Mouse (Mus musculus): Measurements from ENCODE around the gene Stum.
"Not testable (repeated sequence)": the region's sequence is repeated elsewhere in the genome, so short reads cannot be mapped to it uniquely, and the experiment has no call there.

Stum gene

DNA sequence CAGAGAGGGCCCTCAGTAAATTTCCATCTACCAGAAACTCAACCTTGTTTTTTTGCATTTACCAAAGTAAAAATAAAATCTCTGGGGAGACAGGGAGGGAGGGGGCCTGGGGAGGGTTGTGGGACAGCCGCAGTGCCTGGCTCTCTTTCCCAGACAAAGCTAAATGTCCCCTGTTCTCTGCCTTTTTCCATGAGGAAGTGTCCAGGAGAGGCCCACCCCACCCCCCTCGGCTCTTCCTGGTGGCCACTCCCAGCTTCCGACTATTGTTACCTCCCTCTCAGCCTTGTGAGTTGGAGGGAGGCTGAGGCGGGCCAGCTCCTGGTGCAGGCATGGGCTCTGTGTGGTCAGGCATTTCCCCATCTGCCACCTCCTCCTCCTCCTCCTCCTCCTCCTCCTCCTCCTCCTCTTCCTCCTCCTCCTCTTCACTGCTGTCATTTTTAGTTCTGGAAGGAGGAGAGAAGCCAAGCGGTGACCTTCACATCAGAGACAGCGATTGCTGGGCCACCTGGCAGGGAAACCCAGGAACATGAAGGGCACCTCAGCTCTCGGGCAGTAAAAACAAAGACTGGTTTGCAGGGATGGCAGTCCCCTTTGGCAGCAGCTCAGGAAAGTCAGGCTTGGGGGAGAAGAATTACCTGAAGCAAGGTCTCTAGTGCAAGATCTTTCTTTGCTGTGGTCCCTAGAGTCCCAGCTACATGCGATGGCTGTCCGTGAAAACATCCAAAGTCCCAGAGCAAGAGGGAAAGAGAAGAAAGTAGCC, 77.5 kb downstream of the Stum start:
- no peak for DNase-seq (ENCODE audit: low spot score in 2 of 2)

DNA sequence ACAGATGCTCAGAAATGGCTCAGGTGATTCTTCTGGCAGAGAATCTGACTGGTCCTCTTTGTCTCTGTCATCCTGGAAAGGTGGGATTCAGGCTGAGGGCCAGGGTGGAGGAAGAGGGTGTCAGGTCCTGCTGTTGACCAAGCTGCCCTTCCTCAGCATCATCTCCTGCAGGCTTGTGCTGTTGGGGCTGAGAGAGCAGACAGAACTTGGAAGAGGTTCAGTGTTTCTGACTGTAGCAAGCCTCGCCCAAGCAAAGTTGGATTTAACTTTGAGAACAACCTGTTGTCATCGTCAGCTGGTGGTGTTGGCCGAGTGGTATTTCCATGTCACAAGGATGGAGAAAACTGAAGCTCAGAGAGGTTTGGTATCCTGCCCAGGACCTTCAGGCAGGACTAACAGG, 78.6 kb downstream of the Stum start:
- DNase-seq (ENCODE audit: low spot score in 2 of 2) = no peak

DNA sequence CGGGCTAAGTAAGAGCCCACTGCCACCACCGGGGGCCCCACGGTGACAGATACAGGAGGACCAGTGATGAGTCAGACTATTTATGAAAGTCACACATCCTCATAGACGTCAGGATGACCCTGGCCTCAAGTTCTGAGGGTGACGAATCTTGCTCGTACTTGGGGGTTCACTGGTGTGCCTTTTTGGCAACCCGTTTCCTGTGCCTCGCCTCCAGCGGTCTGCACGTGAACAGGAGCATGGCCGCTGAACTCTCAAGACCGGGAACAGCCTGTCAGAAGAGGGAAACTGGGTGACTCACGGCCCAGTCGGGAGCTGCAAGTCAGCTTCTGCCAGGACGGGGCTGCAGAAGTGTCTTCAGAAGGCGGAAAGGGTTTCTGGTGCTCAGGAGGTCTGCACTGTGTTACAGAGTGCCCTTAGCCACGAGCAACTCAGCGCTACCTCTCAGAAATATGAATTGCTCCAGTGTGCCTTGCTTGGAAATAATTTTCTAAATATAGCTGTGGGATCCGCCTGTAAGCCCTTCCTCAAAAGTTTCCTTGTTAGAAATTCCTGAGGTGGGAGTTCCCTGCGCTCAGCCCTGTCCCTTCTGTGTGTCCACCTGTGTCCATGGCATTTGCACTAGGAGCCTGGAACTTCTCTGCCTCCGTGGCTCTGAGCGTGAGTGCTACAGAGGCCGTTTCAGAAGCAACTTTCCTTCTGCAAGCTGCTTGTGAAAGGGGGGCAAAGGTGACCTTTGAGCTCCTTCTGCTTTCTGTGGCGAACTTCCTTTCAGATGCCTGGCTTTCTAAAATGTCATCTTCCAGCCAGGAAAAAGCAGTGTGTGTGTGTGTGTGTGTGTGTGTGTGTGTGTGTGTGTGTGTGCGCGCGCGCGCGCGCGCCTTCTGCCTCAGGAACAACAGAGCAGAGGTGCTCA, 79.4 kb downstream of the Stum start:
- DNase-seq (ENCODE audit: low spot score in 2 of 2) = peak; percentile 58 to 63

DNA sequence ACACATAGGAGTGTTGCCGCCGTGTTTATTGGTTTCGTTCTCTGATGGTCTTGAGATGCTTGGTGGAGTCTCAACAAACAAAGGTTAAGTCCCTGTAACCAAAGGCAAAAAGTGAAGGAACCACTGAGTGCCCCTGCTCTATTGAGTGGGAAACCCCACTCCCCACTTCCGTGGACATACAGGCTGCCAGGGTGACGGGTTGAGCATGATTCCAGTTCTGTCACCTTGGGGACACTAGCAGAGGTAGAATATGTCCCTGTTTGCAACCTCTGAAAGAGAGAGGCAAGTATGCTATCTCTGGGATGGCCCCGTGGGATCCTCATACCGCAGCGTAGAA, 80.0 kb downstream of the Stum start:
- peak in 1 of 2 experiments; percentile 27 for DNase-seq (ENCODE audit: low spot score in 2 of 2)

DNA sequence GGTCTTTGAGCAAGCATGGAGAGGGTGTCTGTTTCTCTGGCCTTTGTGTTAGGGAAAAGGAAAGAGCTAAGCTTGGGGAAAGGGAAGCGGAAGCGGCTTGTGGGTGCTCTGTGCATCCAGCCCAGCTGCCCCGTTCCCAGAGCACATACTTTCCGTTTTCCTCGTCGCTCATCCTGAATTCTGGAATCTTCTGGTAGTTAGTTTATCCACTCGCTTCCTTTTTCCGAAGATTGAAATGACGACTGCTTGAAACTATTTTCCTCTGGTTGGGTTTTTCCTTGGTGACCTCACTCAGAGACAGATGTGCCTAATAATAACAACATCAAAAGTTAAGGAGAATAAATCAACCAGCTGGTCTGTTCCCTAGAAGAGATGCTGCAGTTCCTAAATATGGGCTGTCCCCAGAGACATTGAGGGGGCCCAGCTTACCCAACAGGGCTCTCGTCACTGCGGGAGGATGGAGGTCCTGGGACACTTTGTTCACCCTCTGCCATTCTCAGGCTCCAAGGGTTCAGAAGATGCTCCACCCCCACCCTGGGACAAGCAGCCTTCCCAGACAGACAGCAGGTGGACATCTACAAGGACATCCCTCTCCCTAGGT, 80.7 kb downstream of the Stum start:
- DNase-seq (ENCODE audit: low spot score in 2 of 2) = no peak

DNA sequence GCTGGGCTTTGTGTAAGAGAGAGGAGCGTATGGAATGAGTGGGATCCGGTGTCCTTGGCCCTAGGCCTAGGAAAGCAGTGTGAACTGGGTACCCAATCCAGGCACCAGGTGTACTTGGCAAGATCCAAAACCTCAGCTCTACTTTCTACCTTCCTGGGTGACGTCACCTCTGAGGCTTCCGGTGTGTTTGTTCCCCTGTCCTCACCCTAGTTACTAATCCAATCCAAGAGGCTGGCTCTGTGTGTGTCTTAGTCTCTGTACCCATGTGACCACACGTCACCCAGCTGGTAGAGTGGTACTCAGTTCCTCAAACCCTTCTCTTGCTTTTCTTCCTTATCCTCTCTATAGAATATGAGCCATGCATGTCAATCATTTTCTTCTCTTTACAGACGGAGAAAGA, 81.6 kb downstream of the Stum start:
- DNase-seq (ENCODE audit: low spot score in 2 of 2) = peak; percentile 72 to 77

DNA sequence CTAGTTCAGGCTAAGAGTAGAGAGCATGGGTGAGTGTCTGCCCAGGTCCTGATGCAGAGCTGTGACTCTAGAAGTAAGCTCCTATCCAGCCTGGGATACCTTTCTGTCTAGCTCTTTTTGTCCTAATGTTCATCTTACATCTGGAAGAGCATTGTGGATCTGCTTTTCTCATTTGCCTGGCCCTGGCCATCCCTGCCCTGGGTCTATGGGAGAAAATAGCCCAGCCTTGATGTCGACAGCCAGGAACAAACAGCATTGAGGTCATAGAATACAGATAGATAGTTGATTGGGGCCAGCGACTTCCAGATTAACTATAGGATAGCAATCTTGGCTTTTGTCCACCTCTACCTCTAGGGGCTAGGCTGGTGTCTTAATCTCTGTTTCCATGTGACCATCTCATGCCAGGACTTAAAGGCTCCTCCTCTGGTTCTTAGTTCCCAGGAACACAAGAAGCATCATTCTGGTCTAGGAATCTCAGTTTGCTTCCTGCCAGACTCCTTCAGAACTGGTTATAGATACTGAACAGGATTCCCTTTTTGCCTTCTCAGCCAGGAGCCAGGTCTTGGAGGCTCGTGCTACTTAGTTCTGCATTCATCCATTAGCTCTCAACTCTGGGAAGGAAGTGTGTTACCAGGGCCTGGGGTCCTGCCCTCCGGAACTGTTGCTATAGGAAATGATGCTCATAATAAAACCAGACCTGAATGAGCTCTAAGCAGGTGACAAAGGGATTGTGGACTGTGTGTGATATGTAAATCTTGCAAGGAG, 82.4 kb downstream of the Stum start:
- DNase-seq (ENCODE audit: low spot score in 2 of 2) = no peak

DNA sequence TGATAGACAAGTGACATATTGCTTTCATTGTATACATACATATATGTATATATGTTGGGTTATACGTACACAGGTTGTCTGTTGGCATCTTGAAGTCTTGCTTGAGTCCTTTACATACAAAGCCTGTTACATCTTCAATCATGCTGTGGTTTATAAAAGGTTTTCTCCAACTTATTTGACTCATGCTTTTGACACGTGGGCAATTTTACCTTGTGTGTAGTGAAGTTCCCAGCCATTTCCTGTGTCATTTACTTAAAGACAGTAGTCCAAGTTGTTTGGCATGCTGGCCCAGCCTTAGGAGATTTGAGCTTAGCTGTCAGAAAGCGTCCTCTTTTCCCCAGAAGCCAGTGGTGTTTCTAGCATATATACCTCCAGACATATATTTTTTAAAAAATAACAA, 84.9 kb downstream of the Stum start:
- no peak for DNase-seq (ENCODE audit: low spot score in 2 of 2)

DNA sequence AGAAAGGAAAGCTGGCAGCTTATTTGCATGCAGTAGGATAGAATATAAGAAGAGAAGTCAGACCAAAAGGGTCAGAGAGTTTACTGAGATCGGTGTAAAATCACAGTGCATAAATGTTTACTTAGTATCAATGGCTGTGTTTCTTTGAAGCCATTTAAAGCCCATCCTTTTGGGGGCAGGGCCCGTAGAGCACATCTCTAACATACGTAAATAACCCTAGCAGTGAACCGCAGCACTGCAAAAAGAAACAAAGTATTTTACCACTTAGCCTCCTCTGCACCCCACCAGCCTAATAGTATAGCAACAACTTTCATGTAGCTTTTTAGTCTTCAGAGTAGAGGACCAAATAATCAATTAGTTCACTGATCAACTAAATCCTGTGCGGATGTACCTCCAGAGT, 85.6 kb downstream of the Stum start:
- no peak for DNase-seq (ENCODE audit: low spot score in 2 of 2)

DNA sequence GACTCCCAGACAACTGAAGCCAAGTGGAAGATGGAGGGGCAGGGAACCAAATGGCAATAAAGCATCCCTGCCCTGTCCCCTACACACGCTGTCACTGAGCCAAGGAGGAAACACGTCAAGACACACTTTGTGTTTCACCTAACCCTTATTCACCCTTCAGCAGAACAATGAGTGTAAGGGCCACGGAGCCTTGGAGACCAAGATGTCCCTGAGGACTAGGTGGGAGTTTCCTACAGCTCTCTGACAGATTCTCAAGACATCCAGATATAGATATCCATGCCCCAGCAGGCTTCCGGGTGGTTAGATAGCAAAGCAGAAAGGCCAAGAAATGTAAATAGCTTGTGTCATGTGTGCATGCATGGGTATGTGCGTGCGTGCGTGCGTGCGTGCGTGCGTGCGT, 89.4 kb downstream of the Stum start:
- DNase-seq (ENCODE audit: low spot score in 2 of 2) = no peak

DNA sequence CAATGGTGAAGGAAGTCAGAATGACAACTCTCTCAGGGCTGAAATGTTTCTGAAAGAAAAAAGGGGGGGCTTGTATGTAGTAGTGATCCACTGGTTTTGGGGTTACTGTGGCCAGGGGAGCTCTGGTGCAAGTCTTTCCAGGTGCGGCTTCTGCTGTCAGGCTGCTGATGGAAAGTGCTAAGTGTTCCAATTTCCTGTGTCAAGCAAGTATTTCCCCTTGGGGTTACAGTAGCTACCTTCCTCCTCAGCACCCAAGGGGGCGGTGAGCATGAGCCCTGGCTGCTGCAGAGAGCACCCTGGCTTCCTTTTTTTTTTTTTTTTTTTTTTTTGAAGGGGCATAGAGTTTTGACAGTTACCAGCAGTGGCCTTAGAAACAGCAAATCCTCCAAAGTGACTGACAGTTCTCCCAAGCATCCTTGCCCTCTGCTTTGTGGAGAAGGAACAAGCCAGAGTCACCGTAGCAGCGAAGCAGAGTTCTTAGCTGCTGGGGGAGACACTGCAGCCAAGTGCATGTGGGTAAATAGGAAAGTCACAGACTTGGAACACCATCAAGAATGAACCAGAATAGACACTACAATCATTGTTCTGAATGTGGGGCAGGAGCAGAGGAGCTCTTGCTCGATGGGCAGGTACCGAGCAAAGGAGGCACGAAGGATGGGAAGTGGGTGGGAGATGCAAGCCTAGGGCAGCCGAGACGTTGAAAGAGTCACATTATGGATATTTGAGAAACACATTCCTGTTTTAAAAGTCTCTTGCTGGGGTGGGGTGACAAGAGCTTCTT, 90.1 kb downstream of the Stum start:
- DNase-seq (ENCODE audit: low spot score in 2 of 2) = peak; percentile 85

DNA sequence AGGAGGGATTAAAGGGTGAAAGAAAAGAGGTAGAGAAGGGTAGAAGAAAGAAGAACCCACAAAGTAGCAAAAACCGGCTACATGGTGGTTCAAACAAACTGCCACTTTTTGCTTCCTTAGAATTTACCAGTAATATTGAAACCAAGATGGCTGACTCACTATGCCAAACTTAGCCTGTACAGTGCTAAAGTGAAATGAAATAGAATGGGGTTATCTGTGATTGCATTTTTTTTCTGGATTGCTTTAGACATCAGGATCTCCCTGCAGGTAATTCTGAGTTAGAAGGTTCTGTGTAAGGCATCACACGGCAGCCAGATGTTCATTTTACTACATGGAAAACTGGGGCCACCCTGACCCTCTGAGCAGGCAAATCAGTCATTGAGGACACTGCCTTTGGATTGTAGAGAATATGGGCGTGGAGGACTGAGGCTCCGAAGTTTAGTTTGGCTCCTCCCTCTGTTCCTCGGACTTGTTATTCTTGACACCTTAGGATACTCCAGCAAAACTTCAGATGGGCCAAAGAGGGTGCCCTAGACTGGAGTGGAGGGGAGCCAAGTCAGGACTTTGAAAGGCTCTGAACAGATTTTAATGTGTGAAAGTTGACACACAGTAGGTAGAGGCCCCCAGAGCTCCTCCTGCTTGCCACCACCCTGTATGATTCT, 91.0 kb downstream of the Stum start:
- no peak for DNase-seq (ENCODE audit: low spot score in 2 of 2)

DNA sequence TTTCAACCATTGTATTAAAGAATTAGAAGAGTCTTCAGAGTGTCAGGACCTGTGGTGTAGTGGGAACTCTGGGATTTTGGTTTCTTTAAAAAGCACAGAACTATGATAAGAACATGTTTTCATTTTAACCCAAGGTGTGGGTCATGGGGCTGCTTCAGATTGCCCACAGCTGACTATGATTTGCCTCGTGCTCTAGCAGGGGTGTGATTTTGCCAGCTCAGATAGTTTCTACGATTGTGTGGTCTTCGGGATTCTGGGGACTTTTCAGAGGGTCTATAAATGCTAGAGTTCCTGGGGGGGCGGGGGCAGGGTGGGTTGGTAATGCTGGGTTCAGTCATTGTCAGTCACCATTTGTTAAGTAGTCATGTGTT, 91.7 kb downstream of the Stum start:
- DNase-seq (ENCODE audit: low spot score in 2 of 2) = no peak

DNA sequence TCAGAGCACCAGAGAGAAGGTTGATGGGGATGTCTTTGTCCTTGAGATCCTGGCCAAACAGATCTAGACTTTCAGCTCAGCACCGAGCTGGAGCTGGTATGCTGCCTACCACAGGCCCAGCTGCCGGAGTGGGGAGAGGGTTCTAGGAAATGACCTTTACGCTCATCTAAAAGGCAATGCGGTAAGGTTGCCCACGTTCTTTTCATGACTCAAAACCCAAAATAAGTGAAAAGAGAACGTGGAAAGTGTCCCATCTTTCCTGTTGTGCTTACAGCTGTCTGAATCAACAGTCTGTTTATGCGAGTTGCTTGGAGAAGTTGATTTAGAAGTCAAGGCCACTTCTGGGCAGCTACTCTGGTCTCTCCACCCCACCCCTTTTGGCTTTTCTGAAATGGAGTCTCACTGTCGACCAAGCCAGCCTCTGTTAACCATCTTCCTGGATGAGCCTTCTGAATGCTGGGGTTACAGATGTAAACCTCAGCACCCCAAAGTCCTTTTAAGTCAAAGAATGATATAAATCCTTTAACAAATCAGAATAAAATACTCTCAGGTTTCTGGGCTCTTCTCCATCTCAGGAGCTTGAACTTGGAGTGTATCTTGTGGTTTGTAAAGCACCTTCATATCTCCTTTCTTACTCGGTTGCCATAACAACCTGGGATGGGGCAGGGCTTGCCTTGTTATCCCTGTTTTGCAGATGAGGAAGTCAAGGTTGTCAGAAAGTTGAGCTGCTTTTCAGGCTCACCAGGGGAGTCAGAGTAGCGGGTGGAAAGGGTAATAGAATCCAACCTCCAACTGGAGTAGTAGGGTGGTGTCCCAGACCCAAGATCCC, 92.3 kb downstream of the Stum start:
- DNase-seq (ENCODE audit: low spot score in 2 of 2) = no peak

DNA sequence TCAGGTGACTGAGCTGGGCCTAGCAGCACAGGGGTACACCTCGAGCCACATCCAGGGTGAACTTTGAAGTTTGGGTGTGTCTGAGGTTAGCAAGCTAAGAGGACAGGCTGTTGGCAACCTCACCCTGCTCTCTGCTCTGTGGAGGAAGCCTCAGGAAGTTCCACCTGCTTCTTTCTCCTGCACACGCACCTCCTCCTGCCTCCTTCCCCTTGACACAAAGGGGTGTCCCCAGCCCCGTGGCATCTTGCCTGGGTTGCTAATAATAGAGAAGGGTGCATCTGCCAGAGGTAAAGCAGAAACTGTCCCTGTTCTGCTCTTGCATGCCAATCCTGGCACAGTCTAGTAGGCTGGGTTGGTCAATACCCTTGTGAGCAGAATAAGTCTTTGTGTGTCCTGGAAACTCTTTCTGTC, 93.0 kb downstream of the Stum start:
- peak; percentile 75 to 76 for DNase-seq (ENCODE audit: low spot score in 2 of 2)

DNA sequence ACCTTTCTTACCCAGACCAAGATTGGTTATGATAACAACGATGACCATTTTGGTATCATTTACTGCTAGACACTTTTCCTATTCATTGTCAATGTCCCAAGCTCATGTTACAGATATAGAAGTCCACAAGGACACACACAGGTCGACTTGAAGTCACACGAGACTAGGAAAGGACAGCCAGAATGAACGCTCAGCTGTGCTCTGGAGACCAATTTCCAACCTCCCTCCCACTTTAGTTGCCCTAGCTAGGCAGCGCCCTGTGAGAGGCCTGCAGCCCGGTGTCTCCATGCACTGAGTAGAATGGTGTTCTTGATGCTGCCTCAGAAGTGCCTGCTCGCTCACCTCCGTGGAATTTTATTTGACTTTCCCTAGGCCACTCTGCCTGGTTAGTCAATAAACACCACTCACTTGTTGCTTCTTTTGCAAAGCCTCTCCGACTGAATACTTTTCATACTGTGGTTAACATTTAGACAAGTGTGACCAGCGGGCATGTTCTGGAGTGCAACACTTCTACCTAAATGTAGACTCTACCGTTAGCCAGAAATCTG, 94.0 kb downstream of the Stum start:
- DNase-seq (ENCODE audit: low spot score in 2 of 2) = not testable (repeated sequence)

DNA sequence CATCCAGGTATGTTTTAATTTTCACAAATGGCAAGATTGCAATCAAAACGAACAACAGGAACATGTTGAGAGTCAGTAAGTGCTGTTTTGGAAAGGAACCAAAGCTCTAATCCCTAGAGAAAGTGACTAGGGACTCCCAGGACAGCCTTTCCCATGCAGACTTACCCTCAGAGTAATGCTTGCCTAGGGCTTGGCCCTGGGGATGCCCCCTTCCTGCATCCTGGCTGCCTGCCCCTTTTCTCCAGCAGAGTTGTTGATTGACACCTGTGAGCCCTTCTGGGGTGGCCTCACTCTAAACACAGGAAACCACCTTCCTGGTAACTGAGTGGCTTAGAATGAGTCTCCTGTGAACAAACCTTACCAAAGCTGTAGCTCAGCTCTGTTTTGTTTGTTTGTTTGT, 94.8 kb downstream of the Stum start:
- peak in 1 of 2 experiments; percentile 46 for DNase-seq (ENCODE audit: low spot score in 2 of 2)

DNA sequence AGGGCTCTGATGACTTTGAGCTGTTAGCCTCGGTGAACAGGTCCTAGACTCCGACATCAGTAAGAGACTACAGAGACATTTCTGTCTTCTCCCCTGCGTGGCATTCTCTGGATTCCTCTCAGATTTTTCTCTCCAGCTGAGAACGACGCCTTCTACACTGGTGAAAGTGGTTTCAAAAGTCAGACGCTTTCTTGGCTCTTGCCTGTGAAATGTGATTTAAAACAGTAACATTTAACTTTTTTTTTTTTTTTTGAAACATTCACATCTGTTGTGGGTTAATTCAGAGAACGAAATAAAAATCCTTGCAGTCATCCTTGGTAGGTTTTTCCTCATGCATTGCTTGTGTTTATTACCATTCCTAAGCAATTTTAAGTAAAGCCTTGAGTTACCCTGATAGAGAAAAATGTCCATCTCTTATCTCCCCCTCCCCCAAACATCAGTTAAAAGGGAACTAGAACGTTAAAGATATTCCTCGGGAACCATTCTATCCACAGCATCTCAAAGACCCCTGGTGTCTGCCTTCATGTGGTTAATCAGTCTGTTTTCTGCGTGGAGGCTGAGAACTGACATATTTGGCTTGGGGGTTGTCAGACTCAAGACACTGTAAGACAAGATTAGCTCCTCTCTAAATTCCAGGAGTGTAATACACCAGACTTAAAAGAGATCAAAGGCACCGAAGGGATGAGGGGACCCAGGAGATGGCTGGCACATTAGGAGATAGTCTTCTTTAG, 95.4 kb downstream of the Stum start:
- DNase-seq (ENCODE audit: low spot score in 2 of 2) = no peak

Measured in spleen, postnatal 36 days (tissue).